Mouse (Mus musculus) midbrain, postnatal 0 days (tissue): ENCODE measurements around the gene Adgrg5. TPM values are rescaled to one million over a fixed set of nuclear protein-coding genes. Genes with fewer than 3 reads are reported as not detected.

ENCODE experiments used
- ATAC-seq: fragments of 200-750 bp; cut with Nextera tagmentation; 2 replicates; pipeline ENCODE4 v1.8.0; 2017; ENCODE audit warnings: moderate number of reproducible peaks, mild to moderate bottlenecking, moderate TSS enrichment, moderate library complexity; ENCODE audit not compliant: low FRiP score
- DNase-seq: peaks from one replicate; pipeline ENCODE4 v3.0.0-alpha.2; 2015; ENCODE audit warnings: low spot score
- H3K27ac ChIP-seq: fragments of 300-500 bp; sonication (generic); 2 replicates; pipeline ENCODE4 v1.5.1; 2014; ENCODE audit warnings: low read depth, mild to moderate bottlenecking, low read length, mixed read lengths
- H3K27me3 ChIP-seq: fragments of 300-500 bp; sonication (generic); 2 replicates; pipeline ENCODE4 v1.6.1; 2014; ENCODE audit warnings: low read length, control low read depth, mixed read lengths; ENCODE audit not compliant: insufficient read depth
- H3K36me3 ChIP-seq: fragments of 300-500 bp; sonication (generic); 2 replicates; pipeline ENCODE4 v1.6.1; 2014; ENCODE audit warnings: low read length, control low read depth, mixed read lengths; ENCODE audit not compliant: insufficient read depth
- H3K4me1 ChIP-seq: fragments of 300-500 bp; sonication (generic); 2 replicates; pipeline ENCODE4 v1.6.1; 2014; ENCODE audit warnings: mild to moderate bottlenecking, control low read depth, antibody characterized with exemption, low read length, mixed read lengths; ENCODE audit not compliant: insufficient read depth
- H3K4me2 ChIP-seq: fragments of 300-500 bp; sonication (generic); 2 replicates; pipeline ENCODE4 v1.6.1; 2014; ENCODE audit warnings: low read depth, mild to moderate bottlenecking, low read length, mixed read lengths; ENCODE audit not compliant: poor library complexity, severe bottlenecking
- H3K4me3 ChIP-seq: fragments of 300-500 bp; sonication (generic); 2 replicates; pipeline ENCODE4 v1.5.1; 2014; ENCODE audit warnings: low read depth, mild to moderate bottlenecking, low read length, moderate library complexity
- H3K9ac ChIP-seq: fragments of 300-500 bp; sonication (generic); replicated peaks from 2 replicates; pipeline ENCODE4 v1.6.1; 2014; ENCODE audit warnings: mild to moderate bottlenecking, low read length, moderate library complexity, mixed read lengths; ENCODE audit not compliant: poor library complexity, severe bottlenecking
- H3K9me3 ChIP-seq: fragments of 300-500 bp; sonication (generic); 2 replicates; pipeline ENCODE4 v1.6.1; 2016; ENCODE audit warnings: low read length, control low read depth
- CTCF ChIP-seq: IDR thresholded peaks from 2 replicates; pipeline ENCODE4 v1.5.1; 2016; ENCODE audit warnings: antibody characterized with exemption, mild to moderate bottlenecking
- WGBS: fragments of 180-500 bp; shearing (Covaris S2); extraction: QIAGEN DNeasy Blood & Tissue Kit; methylation state at CpG from one replicate; pipeline ENCODE4 v1.1.7; 2014; 5-methylcytosine and 5-hydroxymethylcytosine counted together
- polyA plus RNA-seq: library from polyadenylated mRNA; unstranded; fragments of >200 nt; fragmentation: Nextera tagmentation; extraction: Ambion mirVana; gene quantifications from 2 replicates; pipeline ENCODE4 v1.2.1, GENCODE M21; 2015
- total RNA-seq: library from RNA; depleted of rRNA; stranded (reverse); fragments of >200 nt; gene quantifications from 2 replicates; pipeline ENCODE4 v1.2.3, GENCODE M21; 2014

Adgrg5 gene
- total and polyA plus RNA-seq, 2 experiments from 2014 or later = 0.17 TPM; not detected in 1

- peaks cover 13% of the 10 kb centered on the region for H3K27me3 ChIP-seq
- ATAC-seq (no peak), DNase-seq (no peak)
- H3K9ac ChIP-seq = no peak overlapping the region
- no peaks in the 10 kb centered on the region for H3K9me3 ChIP-seq
- TF ChIP-seq CTCF = no peak
- H3K4me1 ChIP-seq = peaks cover 8% of the 10 kb centered on the region
- H3K4me3 ChIP-seq = no peak overlapping the region
- H3K36me3 ChIP-seq = no peaks in the 10 kb centered on the region
- 67% methylated on average over 6 of the region's 6 CpGs for WGBS
- H3K4me2 ChIP-seq = no peak overlapping the region
- no peak overlapping the region for H3K27ac ChIP-seq
Measured at GRCm38 (mm10) chr8:94922176-94922575, 1.3 kb upstream of the Adgrg5 start.

DNA sequence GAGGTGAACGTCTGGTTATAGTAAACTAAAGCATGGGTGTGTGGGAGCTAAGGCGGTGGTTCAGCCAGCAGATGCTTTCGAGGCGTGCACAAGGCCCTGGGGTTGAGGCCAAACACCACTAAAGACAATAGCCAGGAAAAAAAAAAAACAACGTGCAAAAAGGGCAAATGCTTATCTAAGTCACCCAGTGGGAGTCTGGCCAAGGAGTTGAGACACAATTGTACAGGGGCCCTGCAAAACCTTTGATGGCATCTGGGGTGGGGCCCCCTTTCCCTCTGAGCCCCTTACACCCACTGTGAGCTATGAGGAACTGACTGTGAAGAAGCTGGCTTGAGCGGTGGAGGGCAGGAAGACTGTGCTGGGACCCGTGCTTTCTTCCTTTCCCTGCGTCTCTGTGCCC lies 892 bp upstream of the Adgrg5 start:
- H3K4me2 ChIP-seq = no peak overlapping the region
- H3K36me3 ChIP-seq = no peaks in the 10 kb centered on the region
- WGBS = 32% methylated on average over 8 of the region's 8 CpGs
- H3K9ac ChIP-seq = no peak overlapping the region
- ATAC-seq (no peak), DNase-seq (no peak)
- H3K9me3 ChIP-seq = no peaks in the 10 kb centered on the region
- H3K4me3 ChIP-seq = no peak overlapping the region
- peaks cover 9% of the 10 kb centered on the region for H3K27me3 ChIP-seq
- no peak overlapping the region for H3K27ac ChIP-seq
- peaks cover 5% of the 10 kb centered on the region for H3K4me1 ChIP-seq
- no peak for TF ChIP-seq CTCF

- WGBS = 90% methylated on average over 3 of the region's 3 CpGs
- Histone ChIP-seq H3K27me3 (no peaks in the 10 kb centered on the region), H3K4me2 (no peak overlapping the region), H3K4me3 (no peak overlapping the region), H3K9me3 (no peaks in the 10 kb centered on the region), H3K4me1 (no peaks in the 10 kb centered on the region), H3K27ac (no peak overlapping the region), H3K36me3 (no peaks in the 10 kb centered on the region), H3K9ac (no peak overlapping the region)
- ATAC-seq (no peak), DNase-seq (no peak)
- TF ChIP-seq CTCF = no peak
Measured at GRCm38 (mm10) chr8:94928227-94928626, 4.7 kb downstream of the Adgrg5 start.

DNA sequence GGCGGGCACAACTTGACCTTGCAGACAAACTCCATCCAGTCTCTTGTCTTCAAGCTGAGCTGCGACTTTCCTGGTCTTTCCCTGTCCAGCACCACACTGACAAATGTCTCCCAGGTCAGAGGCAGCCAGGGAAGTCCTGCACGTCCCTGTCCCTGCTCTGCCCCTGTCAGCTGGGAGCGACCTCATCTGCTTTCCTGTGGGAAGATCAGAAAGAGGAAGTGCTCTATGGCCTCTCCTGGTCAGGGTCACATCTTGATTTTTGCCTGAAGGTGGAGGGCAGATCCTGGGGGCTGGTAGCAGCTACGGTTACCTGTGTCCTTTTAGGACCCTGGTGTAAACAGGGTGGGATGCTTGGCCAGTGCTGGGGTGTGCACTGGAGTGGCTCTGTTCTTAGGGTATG lies 10.4 kb downstream of the Adgrg5 start:
- H3K36me3 ChIP-seq = no peaks in the 10 kb centered on the region
- H3K9ac ChIP-seq = no peak overlapping the region
- TF ChIP-seq CTCF = no peak
- H3K9me3 ChIP-seq = no peaks in the 10 kb centered on the region
- H3K27me3 ChIP-seq = no peaks in the 10 kb centered on the region
- no peak for DNase-seq
- no peak overlapping the region for H3K4me2 ChIP-seq
- WGBS = 66% methylated on average over 5 of the region's 5 CpGs
- H3K4me1 ChIP-seq = no peaks in the 10 kb centered on the region
- no peak for ATAC-seq
- no peak overlapping the region for H3K4me3 ChIP-seq
- no peak overlapping the region for H3K27ac ChIP-seq

GRCm38 (mm10) chr8:94935172-94935571 lies 11.7 kb downstream of the Adgrg5 start:
- H3K27me3 ChIP-seq = no peaks in the 10 kb centered on the region
- H3K36me3 ChIP-seq = no peaks in the 10 kb centered on the region
- WGBS = 87% methylated on average over 3 of the region's 3 CpGs
- TF ChIP-seq CTCF = no peak
- no peaks in the 10 kb centered on the region for H3K4me1 ChIP-seq
- H3K9me3 ChIP-seq = no peaks in the 10 kb centered on the region
- ATAC-seq (no peak), DNase-seq (no peak)
- no peak overlapping the region for H3K4me2 ChIP-seq
- no peak overlapping the region for H3K27ac ChIP-seq
- H3K9ac ChIP-seq = no peak overlapping the region
- no peak overlapping the region for H3K4me3 ChIP-seq

GRCm38 (mm10) chr8:94942566-94942965 lies 19.1 kb downstream of the Adgrg5 start:
- ATAC-seq (peak; percentile 16; the same call in 1 of the 2 replicates), DNase-seq (peak; percentile 55)
- no peaks in the 10 kb centered on the region for H3K9me3 ChIP-seq
- H3K27me3 ChIP-seq = no peaks in the 10 kb centered on the region; the same call in 1 of the 2 replicates
- no peak overlapping the region for H3K27ac ChIP-seq
- WGBS = 12% methylated on average over 6 of the region's 6 CpGs
- no peak overlapping the region for H3K4me2 ChIP-seq
- no peaks in the 10 kb centered on the region for H3K4me1 ChIP-seq
- peak; percentile 92 for TF ChIP-seq CTCF
- H3K36me3 ChIP-seq = no peaks in the 10 kb centered on the region
- H3K9ac ChIP-seq = no peak overlapping the region
- no peak overlapping the region for H3K4me3 ChIP-seq
